Mouse (Mus musculus) midbrain, embryonic 13.5 days (tissue): ENCODE data around the gene Cpeb4. TPM values are rescaled to one million over a fixed set of nuclear protein-coding genes. Genes with fewer than 3 reads are reported as not detected.
"Not testable (repeated sequence)": the region's sequence is repeated elsewhere in the genome, so short reads cannot be mapped to it uniquely, and the experiment has no call there.

Source experiments
- ATAC-seq: fragments of 200-750 bp; cut with Nextera tagmentation; 2 replicates; pipeline ENCODE4 v1.8.0; 2017; ENCODE audit warnings: mild to moderate bottlenecking, moderate TSS enrichment, moderate library complexity
- H3K27ac ChIP-seq: fragments of 300-500 bp; sonication (generic); 2 replicates; pipeline ENCODE4 v1.5.1; 2015; ENCODE audit warnings: inconsistent platforms, mild to moderate bottlenecking, moderate library complexity
- H3K27me3 ChIP-seq: fragments of 300-500 bp; sonication (generic); 2 replicates; pipeline ENCODE4 v1.6.1; 2015; ENCODE audit warnings: mild to moderate bottlenecking, inconsistent platforms
- H3K36me3 ChIP-seq: fragments of 300-500 bp; sonication (generic); 2 replicates; pipeline ENCODE4 v1.6.1; 2015; ENCODE audit warnings: mild to moderate bottlenecking, inconsistent platforms
- H3K4me1 ChIP-seq: fragments of 300-500 bp; sonication (generic); replicated peaks from 2 replicates; pipeline ENCODE4 v1.6.1; 2015; ENCODE audit warnings: inconsistent platforms
- H3K4me2 ChIP-seq: fragments of 300-500 bp; sonication (generic); replicated peaks from 2 replicates; pipeline ENCODE4 v1.6.1; 2015; ENCODE audit warnings: moderate library complexity, mild to moderate bottlenecking, inconsistent platforms
- H3K4me3 ChIP-seq: fragments of 300-500 bp; sonication (generic); replicated peaks from 2 replicates; pipeline ENCODE4 v1.5.1; 2015; ENCODE audit warnings: mild to moderate bottlenecking, inconsistent platforms
- H3K9ac ChIP-seq: fragments of 300-500 bp; sonication (generic); replicated peaks from 2 replicates; pipeline ENCODE4 v1.6.1; 2015; ENCODE audit warnings: mild to moderate bottlenecking, inconsistent platforms
- H3K9me3 ChIP-seq: fragments of 300-500 bp; sonication (generic); 2 replicates; pipeline ENCODE4 v1.6.1; 2016; ENCODE audit warnings: mild to moderate bottlenecking, inconsistent platforms
- WGBS: fragments of 180-500 bp; shearing (Covaris S2); methylation state at CpG from one replicate; pipeline ENCODE4 v1.1.7; 2015; 5-methylcytosine and 5-hydroxymethylcytosine counted together
- polyA plus RNA-seq: library from polyadenylated mRNA; unstranded; fragments of >200 nt; fragmentation: Nextera tagmentation; extraction: Ambion mirVana; gene quantifications from 2 replicates; pipeline ENCODE4 v1.2.1, GENCODE M21; 2015

Gene Cpeb4
- polyA plus RNA-seq, 1 experiment from 2014 or later = 14.2 TPM

DNA sequence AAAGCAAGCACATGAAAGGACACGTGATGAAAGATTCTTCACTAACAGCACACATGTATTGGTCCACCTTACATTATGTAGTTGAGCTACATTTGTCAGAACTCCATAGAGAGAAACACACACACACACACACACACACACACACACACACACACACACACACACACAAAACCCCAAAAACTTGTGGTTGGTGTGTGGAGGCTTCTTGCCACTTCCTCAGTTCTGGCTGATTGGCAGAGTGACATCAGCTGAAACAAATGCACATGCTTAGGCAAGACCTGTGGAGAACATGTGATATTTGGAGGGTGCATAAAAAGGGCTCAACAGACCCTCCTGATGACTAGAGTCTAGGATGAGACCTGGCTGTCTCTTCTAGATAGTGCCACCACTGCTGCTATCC, 92.0 kb downstream of the Cpeb4 start:
- no peaks in the 10 kb centered on the region for H3K9me3 ChIP-seq
- no peak overlapping the region for H3K4me3 ChIP-seq
- no peak for ATAC-seq
- no peak overlapping the region for H3K4me2 ChIP-seq
- H3K36me3 ChIP-seq = no peaks in the 10 kb centered on the region
- 100% methylated on average over 1 of the region's 1 CpGs for WGBS
- H3K27ac ChIP-seq = no peak overlapping the region
- no peaks in the 10 kb centered on the region for H3K27me3 ChIP-seq
- H3K4me1 ChIP-seq = peaks cover 4% of the 10 kb centered on the region
- no peak overlapping the region for H3K9ac ChIP-seq

DNA sequence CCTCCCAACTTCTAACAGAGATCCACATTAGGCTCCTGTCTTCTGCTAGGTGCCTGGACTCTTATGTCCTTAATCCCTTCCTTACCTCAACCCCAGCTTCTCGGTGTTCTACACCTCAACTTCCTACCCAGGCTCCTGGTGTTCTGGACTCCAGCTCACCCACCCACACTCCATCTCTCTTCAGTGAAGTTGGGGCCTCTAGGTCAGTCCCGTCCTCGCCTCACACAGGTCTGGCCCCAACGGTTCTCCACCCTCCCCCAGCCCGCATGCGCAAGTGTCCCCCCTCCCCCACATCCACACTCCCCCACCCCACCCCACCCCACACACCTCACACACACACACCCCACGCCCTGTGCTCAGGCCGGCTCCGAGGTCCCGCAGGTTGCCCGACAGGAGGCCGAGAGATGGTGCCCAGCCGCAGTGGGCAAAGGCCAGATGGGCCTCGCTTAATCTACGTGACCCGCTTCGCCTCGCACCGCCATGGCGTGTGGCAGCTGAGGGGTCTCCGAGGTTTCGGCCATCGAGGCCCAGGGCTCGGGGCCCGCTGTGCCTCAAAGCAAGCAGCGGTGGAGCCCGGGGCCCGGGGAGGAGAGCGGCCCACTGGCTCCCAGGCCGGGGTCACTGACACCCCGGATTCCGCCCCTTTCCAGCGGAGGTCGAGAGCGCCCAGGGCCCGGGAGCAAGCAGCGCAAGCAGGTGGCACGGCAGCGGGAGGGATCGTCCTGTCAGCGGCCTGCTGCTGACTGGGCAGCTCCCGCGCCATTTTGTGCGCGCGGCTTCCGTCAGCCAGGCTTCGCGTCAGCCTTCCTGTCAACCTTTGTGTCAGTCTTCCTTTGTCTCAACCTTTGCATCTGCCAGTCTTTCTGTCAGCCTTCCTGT, 93.5 kb downstream of the Cpeb4 start, which contains the start of gene 4930524B15Rik:
Gene 4930524B15Rik, plus strand, starts transcription at position 337 of the 879 bp plus-strand sequence.
- H3K27ac ChIP-seq = no peak within 1 kb of the TSS
- WGBS = 43% methylated on average over 49 of the region's 49 CpGs
- peaks cover 4% of the 10 kb centered on the region for H3K4me1 ChIP-seq
- H3K27me3 ChIP-seq = no peaks in the 10 kb centered on the region
- peak within 1 kb of the TSS; percentile 45 for H3K9ac ChIP-seq
- H3K4me2 ChIP-seq = peak within 1 kb of the TSS; percentile 53
- H3K36me3 ChIP-seq = no peaks in the 10 kb centered on the region
- ATAC-seq = peak; percentile 87
- H3K4me3 ChIP-seq = peak within 1 kb of the TSS; percentile 25
- no peaks in the 10 kb centered on the region for H3K9me3 ChIP-seq

DNA sequence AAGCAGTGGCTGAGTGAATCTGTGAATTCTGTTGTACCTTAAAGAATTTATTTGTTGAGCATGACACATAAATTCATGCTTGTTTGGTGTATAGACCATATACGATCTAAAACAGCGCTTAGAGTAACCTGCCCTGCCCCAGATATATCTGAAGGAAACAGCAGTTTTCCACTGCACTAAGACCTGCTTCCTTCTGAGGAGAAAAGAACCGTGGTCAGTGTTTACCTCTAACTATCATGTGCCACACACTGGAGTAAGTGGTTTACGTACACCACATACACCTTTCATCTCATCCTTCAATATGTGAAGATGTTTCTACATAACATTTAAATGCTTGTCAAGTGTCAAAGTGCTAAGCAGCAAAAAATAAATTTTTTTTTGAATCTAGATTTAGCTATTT, 102.1 kb downstream of the Cpeb4 start:
- Histone ChIP-seq H3K9ac (no peak overlapping the region), H3K27me3 (no peaks in the 10 kb centered on the region), H3K27ac (no peak overlapping the region), H3K36me3 (no peaks in the 10 kb centered on the region), H3K4me3 (no peak overlapping the region), H3K9me3 (no peaks in the 10 kb centered on the region), H3K4me1 (no peaks in the 10 kb centered on the region), H3K4me2 (no peak overlapping the region)
- 86% methylated on average over 4 of the region's 4 CpGs for WGBS
- no peak for ATAC-seq

DNA sequence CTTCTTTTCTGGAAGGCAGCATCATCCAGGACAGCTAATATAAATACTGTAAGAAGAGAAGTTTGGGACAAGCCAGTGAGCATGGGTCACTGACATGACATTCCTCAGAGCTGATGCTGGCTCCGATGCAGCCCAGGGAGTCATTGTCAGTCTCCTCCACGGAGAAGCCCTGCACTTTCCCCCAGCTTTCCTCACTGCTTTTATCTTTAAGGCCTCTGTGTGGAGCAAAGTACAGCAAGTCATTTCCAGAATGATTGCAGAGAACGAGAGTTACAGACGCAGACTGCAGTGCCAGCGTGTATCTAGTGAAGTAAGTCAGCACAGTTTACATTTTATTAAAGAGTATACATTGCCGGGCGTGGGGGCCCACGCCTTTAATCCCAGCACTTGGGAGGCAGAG, 102.8 kb downstream of the Cpeb4 start:
- no peak overlapping the region for H3K4me2 ChIP-seq
- no peak overlapping the region for H3K9ac ChIP-seq
- no peaks in the 10 kb centered on the region for H3K27me3 ChIP-seq
- H3K4me3 ChIP-seq = no peak overlapping the region
- WGBS = 67% methylated on average over 8 of the region's 8 CpGs
- no peaks in the 10 kb centered on the region for H3K4me1 ChIP-seq
- H3K36me3 ChIP-seq = no peaks in the 10 kb centered on the region
- H3K27ac ChIP-seq = no peak overlapping the region
- ATAC-seq = no peak
- H3K9me3 ChIP-seq = peaks cover 4% of the 10 kb centered on the region

DNA sequence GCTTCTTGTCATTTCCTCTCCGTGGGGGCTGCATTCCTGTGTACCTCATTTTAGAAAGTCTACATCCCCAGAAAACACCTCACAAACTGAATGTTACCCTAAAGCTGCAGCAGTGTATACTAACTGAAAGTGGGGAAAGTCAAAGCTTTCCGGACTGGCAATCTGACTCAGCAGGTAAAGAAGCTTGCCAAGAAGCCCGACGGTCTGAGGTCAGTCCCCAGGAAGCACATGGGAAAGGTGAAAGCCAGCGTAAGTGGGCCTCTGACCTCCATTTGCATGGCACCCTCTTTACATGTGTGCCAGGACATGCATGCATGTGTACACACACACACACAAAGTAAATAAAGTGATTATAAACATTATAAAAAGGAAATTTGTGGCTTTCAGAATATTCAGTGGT, 103.7 kb downstream of the Cpeb4 start:
- Histone ChIP-seq H3K9me3 (peaks cover 9% of the 10 kb centered on the region), H3K27ac (no peak overlapping the region), H3K4me1 (no peaks in the 10 kb centered on the region), H3K27me3 (no peaks in the 10 kb centered on the region), H3K36me3 (no peaks in the 10 kb centered on the region), H3K4me3 (no peak overlapping the region), H3K4me2 (no peak overlapping the region), H3K9ac (no peak overlapping the region)
- WGBS = 76% methylated on average over 5 of the region's 5 CpGs
- no peak for ATAC-seq

DNA sequence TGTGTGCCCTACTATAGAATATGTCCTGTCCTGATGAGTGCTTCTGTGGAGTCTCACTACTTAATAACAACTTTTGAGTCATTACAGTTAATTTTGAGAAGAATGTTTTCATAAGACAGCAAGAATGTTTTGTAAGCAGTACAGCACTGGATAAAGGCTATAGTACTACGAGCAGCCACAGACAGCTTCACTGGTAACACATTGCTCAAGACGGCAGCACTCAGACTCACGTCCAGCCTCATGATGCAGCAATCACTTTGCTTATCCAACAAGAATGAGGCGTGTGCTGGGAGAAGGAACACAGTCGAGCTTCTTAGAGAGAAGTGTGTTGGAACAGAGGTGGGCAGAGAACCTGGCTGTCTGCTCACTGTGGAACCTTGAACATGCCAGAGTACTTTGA, 104.1 kb downstream of the Cpeb4 start:
- no peak overlapping the region for H3K4me3 ChIP-seq
- H3K36me3 ChIP-seq = no peaks in the 10 kb centered on the region
- ATAC-seq = no peak
- H3K4me1 ChIP-seq = no peaks in the 10 kb centered on the region
- H3K27ac ChIP-seq = no peak overlapping the region
- H3K27me3 ChIP-seq = no peaks in the 10 kb centered on the region
- WGBS = 86% methylated on average over 5 of the region's 5 CpGs
- peaks cover 9% of the 10 kb centered on the region for H3K9me3 ChIP-seq
- no peak overlapping the region for H3K9ac ChIP-seq
- H3K4me2 ChIP-seq = no peak overlapping the region

DNA sequence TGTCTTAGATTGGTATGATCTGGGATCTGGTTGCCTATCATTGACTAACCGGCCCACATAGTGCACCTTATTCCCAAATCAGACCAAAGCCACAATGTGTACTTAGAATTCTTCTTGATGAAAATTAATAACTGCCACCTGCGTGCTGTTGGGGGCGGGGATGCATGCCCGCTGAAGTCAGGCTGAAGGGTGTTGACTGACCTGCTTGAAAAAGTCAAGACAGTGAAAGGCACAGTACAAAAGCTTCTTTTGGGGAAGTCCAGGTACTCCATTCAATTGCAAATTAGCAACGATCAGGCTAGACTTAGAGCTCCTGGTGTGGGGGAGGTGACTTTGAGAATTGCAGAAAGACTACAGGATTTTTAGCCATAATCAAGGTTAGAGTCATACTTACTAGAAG, 108.1 kb downstream of the Cpeb4 start:
- H3K9me3 ChIP-seq = peaks cover 13% of the 10 kb centered on the region
- H3K4me2 ChIP-seq, ATAC-seq, H3K4me1 ChIP-seq, H3K27me3 ChIP-seq, H3K36me3 ChIP-seq, H3K27ac ChIP-seq, H3K9ac ChIP-seq, H3K4me3 ChIP-seq: not testable (repeated sequence)
- 87% methylated on average over 5 of the region's 5 CpGs for WGBS

- Histone ChIP-seq H3K4me3 (no peak overlapping the region), H3K27ac (no peak overlapping the region), H3K4me2 (no peak overlapping the region), H3K4me1 (no peaks in the 10 kb centered on the region), H3K27me3 (no peaks in the 10 kb centered on the region), H3K9me3 (peaks cover 13% of the 10 kb centered on the region), H3K9ac (no peak overlapping the region), H3K36me3 (no peaks in the 10 kb centered on the region)
- ATAC-seq = no peak
- 89% methylated on average over 7 of the region's 7 CpGs for WGBS
These were observed 109.8 kb downstream of the Cpeb4 start for GRCm38 (mm10) chr11:31981830-31982229.

DNA sequence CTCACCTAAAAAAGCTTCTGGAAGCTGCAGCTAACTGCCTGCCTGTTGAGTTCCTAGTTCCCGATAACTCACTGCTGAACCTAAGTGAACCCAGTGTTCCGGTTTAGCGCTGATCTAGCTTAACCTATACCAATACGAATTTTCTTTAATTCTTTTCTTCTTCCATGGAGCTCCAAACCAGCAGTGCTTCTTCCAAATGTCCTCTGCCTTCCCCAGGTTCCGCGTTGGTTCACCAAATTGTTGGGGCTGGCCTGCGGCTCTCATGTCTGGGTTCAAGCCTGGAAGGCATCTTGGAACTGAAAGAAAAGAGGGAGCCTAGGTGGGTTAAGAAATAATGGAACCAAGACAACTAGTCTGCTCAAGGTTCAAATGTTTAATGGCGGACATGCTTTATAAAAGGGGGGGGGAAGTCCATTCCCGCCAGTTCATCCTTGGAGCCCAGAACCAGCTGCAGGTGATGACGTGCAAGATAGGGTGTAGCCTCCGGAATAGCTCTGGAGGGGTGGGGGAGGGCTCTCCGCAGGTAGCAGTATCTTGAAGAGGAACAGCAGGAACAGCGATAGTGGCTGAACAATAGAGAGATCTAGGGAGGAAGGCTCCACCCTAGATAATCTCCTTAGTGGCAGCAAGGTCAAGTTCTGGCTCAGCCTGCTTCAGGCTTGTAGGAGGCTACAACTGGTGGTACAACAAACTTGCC, 110.4 kb downstream of the Cpeb4 start:
- H3K4me1 ChIP-seq, H3K4me3 ChIP-seq, H3K36me3 ChIP-seq, H3K9ac ChIP-seq, H3K27ac ChIP-seq, H3K4me2 ChIP-seq, H3K27me3 ChIP-seq, ATAC-seq: not testable (repeated sequence)
- 82% methylated on average over 13 of the region's 13 CpGs for WGBS
- peaks cover 13% of the 10 kb centered on the region for H3K9me3 ChIP-seq

DNA sequence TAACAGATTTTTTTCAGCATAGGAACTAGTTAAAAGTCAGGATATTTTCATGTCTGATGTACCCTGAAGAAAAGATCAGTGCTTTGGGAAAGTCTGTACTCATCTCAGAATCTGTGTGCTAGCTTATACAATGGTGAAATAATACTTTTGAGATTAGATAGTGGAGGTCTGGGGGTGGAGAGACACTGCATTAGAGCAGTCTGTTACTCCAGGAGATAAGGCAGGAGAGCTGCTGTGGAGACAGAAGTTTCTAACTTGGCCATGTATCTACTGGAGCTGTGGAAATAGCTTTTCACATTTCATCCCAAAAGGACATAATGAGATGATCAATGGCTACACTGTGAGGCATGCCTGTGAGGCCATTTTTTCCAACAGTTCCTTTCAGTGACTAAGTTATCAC, 111.2 kb downstream of the Cpeb4 start:
- Histone ChIP-seq H3K4me1 (no peaks in the 10 kb centered on the region), H3K36me3 (no peaks in the 10 kb centered on the region), H3K4me3 (no peak overlapping the region), H3K27me3 (no peaks in the 10 kb centered on the region), H3K9me3 (peaks cover 13% of the 10 kb centered on the region), H3K4me2 (no peak overlapping the region), H3K9ac (no peak overlapping the region), H3K27ac (no peak overlapping the region)
- ATAC-seq = no peak

GRCm38 (mm10) chr11:31984786-31985185, 112.8 kb downstream of the Cpeb4 start:
- Histone ChIP-seq H3K36me3 (no peaks in the 10 kb centered on the region), H3K27me3 (no peaks in the 10 kb centered on the region), H3K4me2 (no peak overlapping the region), H3K4me1 (no peaks in the 10 kb centered on the region), H3K4me3 (no peak overlapping the region), H3K9ac (no peak overlapping the region), H3K9me3 (peaks cover 10% of the 10 kb centered on the region), H3K27ac (no peak overlapping the region)
- WGBS = 77% methylated on average over 2 of the region's 2 CpGs
- ATAC-seq = no peak
